Mouse (Mus musculus) natural killer cell, adult 2 months (primary cell): Measurements from ENCODE around the gene Fmn2.

Experiments
- DNase-seq, 2 experiments: peaks; one replicate each; pipeline ENCODE4 v3.0.0; 2022; ENCODE audit warnings: low spot score in 2 of 2

Fmn2 gene

DNA sequence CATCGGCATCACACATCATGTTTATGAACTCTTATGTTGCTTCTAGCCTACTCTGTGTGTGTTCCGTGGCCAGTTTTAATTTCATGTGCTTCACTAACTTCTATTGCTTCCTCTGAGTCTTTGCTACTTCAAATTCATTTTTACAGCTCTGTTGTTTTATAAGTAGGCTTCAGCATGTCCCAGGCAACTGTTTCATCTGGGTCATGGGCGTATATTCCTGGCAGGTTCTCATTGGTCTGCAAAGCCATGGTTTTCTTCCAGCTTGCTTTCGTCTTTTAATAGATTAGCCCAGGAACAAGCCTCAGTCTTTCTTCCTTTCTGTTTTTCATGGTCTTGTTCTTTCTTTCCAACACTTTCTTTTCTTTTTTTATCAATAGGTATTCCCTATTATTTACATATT is 279.4 kb downstream of the Fmn2 start:
- no peak for DNase-seq

DNA sequence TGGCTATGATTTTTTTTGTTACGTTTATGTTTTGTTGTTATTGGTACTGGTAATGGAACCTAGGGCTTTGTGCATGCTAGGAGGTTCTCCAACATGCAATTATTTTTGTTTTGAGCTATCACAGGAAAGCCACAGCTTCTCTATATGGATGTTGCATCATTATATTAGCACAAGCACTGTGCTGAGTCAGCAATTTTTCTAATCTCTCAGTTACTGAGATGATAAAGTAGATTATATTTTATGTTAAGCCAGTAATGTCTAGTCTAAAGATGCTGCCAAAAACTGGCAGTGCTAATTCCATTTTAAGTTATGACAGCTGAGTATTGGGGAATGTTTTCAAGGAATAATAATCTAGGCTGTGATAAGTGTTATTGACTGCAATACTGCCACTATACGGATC is 287.0 kb downstream of the Fmn2 start:
- no peak for DNase-seq

DNA sequence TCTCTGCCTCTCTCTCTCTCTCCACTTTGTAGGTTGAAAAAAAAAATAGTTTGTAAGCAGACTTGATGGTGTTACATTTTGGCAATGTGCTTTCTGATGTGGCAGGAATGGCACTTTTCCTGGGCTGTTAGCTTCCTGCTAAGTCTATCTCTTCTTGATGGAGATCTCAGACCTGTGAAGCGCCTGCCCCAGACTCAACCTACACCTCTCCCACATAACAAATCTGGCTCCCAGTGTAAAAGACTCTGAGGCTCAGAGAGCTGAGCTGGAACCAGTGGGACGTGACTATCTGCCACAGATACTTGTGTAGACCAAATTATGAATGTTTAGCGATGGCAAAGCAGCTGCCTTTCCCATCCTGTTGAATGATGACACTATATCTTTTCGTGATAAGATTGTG is 310.2 kb downstream of the Fmn2 start:
- DNase-seq = no peak

DNA sequence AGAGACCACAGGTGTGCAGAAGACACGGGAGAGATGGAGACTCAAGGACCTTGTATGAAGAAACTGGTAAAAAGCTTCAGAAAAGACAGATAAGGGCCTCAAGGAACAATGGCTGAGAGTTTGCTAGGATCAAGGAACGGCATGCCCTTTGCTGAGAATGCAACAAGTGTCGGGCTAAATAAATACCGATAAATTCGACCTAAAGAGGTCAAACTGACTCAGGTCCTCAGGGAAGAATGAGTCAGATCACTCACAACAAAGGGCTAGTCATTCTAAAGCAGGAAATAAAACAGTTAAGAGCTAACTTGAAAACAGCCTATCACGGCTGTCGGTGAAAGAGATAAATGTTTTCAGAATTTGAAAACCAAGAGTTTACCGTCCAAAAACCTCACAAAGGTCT is 324.9 kb downstream of the Fmn2 start:
- no peak for DNase-seq

DNA sequence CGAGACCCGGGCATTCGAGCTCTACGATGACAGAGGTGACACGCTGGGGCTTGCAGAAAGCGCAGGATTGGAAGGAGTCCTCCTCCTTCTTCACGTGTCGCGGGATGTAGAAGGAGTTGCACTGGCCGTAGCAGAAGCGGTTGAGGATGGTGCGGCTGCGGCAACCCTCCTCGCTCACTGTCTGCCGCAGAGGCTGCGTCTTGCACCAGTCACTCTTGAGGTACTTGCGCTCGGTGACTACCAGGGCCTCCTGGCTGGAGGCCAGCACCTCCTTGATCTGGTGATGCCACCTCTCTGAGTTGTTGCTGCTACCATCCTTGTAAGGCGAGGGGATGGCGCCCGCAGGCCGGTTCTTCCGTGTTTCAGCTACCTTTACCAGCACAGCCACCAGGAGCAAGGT is 335.2 kb downstream of the Fmn2 start:
- no peak for DNase-seq

DNA sequence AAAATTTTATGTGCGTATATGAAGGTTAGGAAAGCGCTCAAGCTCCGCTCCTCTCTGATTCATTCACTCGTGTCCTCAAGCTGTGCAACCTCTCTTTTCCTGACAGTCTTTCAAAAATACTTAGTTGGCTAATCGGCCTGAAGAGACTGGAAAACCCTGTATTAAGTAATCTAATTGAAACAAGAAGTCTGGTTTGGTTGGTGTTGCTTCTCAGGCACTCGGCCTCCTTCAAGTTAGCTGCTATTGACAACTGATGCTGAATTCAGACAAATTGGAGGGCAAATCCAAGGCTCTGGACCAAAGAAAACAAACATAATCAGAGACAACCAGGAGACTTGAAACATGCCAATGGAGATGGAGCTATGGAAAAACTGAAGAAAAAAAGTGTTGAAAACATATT is 343.2 kb downstream of the Fmn2 start:
- DNase-seq = no peak

DNA sequence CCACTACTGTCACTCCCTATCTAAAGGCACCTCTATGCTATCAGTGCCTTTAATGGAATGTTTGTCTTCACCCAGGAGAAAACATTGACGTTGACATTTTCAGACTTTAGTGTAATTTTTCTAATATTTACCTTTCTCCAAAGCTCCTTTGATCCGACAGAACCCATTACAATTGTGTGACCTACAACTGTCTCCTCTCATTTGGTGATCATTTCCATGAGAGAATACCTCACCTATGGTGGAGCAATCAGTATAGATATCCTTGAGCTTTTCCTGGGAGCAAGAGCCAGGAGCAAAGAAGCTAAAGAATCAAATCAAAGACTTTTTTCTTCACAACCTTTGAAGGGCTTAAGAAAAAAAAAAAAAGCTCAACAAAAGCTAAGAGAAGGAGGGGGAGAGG is 354.6 kb downstream of the Fmn2 start:
- DNase-seq = no peak

DNA sequence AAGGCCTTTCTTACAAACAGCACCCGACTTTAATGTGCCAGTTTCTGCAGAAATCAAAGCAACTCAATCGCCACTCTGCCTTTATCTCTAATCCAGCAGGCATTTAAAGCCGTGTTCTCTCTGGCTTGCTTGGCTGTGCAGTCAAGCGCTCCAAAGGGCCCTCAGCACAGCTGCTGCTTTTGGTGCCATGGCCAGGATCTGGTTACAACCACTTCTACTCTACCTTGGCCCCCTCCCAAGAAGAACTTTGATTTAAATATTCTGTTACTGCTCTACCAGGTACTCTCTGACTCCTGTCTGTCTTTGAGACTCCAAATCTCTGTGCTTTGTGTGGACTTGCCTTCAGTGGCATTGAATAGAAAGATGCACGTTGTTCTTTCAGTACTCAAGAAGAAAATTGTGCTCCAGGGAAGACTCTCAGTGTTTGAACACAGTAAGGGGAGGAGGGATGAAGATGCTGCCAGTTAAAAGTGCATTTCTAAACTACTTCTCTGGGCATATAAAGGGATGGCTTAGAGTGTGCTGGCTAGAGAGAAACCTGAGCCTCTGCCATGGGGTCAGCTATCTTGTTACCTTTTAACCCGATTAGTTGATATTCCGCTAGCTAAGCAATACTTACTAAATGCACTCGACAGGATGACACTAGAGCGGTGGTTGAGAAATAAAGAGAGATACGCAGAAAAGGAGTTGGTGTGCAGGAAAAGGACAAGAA is 358.9 kb downstream of the Fmn2 start:
- DNase-seq = no peak
